Mouse (Mus musculus): Measurements from ENCODE around the gene Plcg1.

DNA sequence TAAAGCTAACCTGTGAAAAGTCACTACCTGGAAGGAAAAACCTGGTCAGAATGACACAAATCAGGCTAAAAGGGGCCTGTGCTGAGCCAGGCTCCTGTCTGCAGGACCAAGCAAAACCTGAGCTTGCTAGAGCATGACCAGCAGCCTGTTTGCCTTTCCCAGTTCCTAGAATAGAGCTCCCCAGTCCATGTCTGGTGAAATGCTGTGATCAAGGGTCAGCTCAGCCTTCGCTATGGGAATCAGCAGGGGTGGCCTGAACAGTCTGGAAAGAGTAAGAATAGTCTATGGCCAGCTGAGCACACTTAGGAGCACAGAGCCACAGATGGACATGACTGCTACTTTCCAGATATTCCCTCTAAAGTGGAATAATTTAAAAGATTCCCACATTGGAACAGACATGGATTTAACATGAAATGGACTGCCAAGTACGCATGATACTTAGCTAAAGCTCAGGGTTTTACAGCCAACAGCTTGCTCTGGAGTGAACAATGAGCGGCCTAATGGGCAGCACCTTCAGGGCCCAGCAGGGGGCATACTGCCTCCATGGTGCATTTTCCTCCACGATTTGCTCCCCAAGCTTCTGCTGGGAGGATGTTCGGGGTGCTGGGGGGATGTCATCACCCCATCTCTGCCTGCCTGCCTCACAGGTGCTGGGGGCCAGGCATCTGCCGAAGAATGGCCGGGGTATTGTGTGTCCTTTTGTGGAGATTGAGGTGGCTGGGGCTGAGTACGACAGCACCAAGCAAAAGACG, 29.5 kb downstream of the Plcg1 start:
- TF ChIP-seq CHD2 (IDR thresholded peaks at IDR 0.05; ENCODE audit: low read depth, low read length) (no peak), HCFC1 (IDR thresholded peaks at IDR 0.05; ENCODE audit: borderline replicate concordance, insufficient read depth, low read length) (no peak)

Measured in ES-E14 (cell line).